Mouse (Mus musculus) stomach, postnatal 0 days (tissue): Measurements from ENCODE around the gene Gm49383.

Experiments
- CTCF ChIP-seq: IDR thresholded peaks from 2 replicates; pipeline ENCODE4 v1.5.1; 2016; ENCODE audit warnings: antibody characterized with exemption, low read depth, mild to moderate bottlenecking, moderate library complexity
- EP300 ChIP-seq: optimal IDR thresholded peaks from 2 replicates; pipeline ENCODE3; 2016; ENCODE audit warnings: antibody characterized with exemption

DNA sequence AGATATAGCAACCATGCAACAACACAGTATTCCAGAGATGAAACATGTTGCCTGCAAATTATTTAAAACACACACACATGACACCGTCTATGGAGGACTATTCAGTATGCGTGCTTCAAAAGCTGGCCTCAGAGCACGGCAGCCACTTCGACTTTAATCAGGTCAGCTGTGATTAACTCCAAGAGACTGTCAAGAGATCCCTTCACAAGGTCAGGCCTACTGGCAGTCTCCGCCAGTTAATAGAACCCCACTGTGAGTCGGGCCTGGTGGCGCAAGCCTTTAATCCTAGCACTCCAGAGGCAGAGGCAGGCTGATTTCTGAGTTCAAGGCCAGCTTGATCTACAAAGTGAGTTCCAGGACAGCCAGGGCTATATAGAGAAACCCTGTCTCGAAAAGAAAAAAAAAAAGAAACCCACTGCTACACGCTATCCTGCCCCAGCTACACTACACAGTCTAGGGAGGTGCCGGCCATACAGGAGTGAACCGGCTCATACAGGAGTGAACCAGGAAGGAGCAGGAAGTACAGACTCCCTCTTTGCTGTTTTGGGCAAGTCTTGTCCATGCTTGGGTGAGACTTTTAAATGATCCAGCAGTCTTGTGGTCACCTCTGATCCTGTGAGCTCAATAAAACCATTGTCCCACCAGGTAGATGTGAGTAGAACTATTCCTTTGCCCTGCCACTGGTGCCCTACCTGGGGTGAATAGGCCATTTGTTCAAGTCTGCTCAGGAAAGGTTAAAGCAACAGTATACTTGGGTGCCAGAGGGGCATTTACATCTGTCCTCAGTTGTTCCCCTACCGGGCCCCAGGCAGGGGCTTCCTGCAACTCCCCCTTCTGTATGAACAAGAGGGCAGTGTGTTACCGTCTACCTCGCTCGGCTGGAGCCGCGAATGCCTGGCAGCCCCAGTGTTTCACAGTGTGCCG, 13.4 kb upstream of the Gm49383 start:
- TF ChIP-seq CTCF (no peak), EP300 (no peak)
